Mouse (Mus musculus) CH12.LX (cell line): ENCODE results near the gene Pla2g5. TPM values are rescaled to one million over a fixed set of nuclear protein-coding genes. Genes with fewer than 3 reads are reported as not detected.

ENCODE experiments used
- DNase-seq: peaks from one replicate; pipeline ENCODE4 v3.0.0-alpha.2; 2013; ENCODE audit errors: extremely low read depth
- H3K27ac ChIP-seq: 2 replicates; pipeline ENCODE4 v1.5.1; 2012; ENCODE audit warnings: low read depth, mild to moderate bottlenecking, control low read depth, moderate library complexity; ENCODE audit not compliant: insufficient read depth
- H3K27me3 ChIP-seq: replicated peaks from 2 replicates; pipeline ENCODE3; 2012; ENCODE audit warnings: inconsistent platforms
- H3K36me3 ChIP-seq, 2 experiments: replicated peaks in 1 of 2; 2 replicates each; pipeline versions ENCODE3 to v1.6.1; 2012; ENCODE audit warnings: inconsistent platforms in 1 of 2, low read length in 1 of 2, mild to moderate bottlenecking in 1 of 2, mixed read lengths in 1 of 2, moderate library complexity in 1 of 2; ENCODE audit not compliant: control insufficient read depth in 1 of 2, insufficient read depth in 1 of 2
- H3K4me1 ChIP-seq, 2 experiments: 2 replicates each; pipeline ENCODE4 v1.6.1; 2012; ENCODE audit warnings: inconsistent platforms in 1 of 2, moderate library complexity in 1 of 2; ENCODE audit not compliant: insufficient read depth in 2 of 2, control insufficient read depth in 1 of 2
- H3K4me2 ChIP-seq: 2 replicates; pipeline ENCODE4 v1.6.1; 2012; ENCODE audit warnings: low read depth, mild to moderate bottlenecking, control low read depth; ENCODE audit not compliant: poor library complexity, insufficient read depth, severe bottlenecking
- H3K4me3 ChIP-seq, 3 experiments: fragments of 150-350 bp in 1 of 3; sonication (generic) in 1 of 3; replicated peaks in 1 of 3; 2 replicates each; pipeline versions ENCODE3 to v1.5.1; 2011 to 2012; ENCODE audit warnings: low read depth in 2 of 3, low read length in 2 of 3, mild to moderate bottlenecking in 2 of 3, moderate library complexity in 2 of 3, control low read depth in 1 of 3, improper control_type of control experiment in 1 of 3, inconsistent platforms in 1 of 3, mixed read lengths in 1 of 3; ENCODE audit not compliant: poor library complexity in 1 of 3
- H3K79me2 ChIP-seq: replicated peaks from 2 replicates; pipeline ENCODE4 v1.6.1; 2012; ENCODE audit warnings: mild to moderate bottlenecking, moderate library complexity; ENCODE audit not compliant: control insufficient read depth, poor library complexity, insufficient read depth, severe bottlenecking; ENCODE audit errors: extremely low read depth
- H3K9ac ChIP-seq: 2 replicates; pipeline ENCODE4 v1.6.1; 2012; ENCODE audit warnings: low read depth, mild to moderate bottlenecking, control low read depth, moderate library complexity; ENCODE audit not compliant: insufficient read depth
- H3K9me3 ChIP-seq: replicated peaks from 2 replicates; pipeline ENCODE3; 2012; ENCODE audit warnings: low read length, inconsistent platforms, mixed read lengths
- E2F4 ChIP-seq: IDR thresholded peaks from 2 replicates; pipeline ENCODE4 v1.6.1; 2011; ENCODE audit warnings: low read depth, low read length, improper control_type of control experiment; ENCODE audit not compliant: insufficient replicate concordance
- ELF1 ChIP-seq: IDR thresholded peaks from 2 replicates; pipeline ENCODE4 v1.6.1; 2014; ENCODE audit warnings: low read depth, mild to moderate bottlenecking, inconsistent platforms, low read length, improper control_type of control experiment
- JUN ChIP-seq: IDR thresholded peaks from 2 replicates; pipeline ENCODE4 v1.6.1; 2011; ENCODE audit warnings: low read depth, mild to moderate bottlenecking, low read length, improper control_type of control experiment, moderate library complexity; ENCODE audit not compliant: insufficient read depth
- JUND ChIP-seq: conservative IDR thresholded peaks from 2 replicates; pipeline ENCODE4 v1.6.1; 2011; ENCODE audit warnings: low read depth, low read length, improper control_type of control experiment
- KAT2A ChIP-seq: IDR thresholded peaks from 2 replicates; pipeline ENCODE4 v1.6.1; 2012; ENCODE audit warnings: low read length, improper control_type of control experiment, inconsistent platforms; ENCODE audit not compliant: insufficient replicate concordance
- MAZ ChIP-seq: IDR thresholded peaks from 2 replicates; pipeline ENCODE4 v1.6.1; 2012; ENCODE audit warnings: low read depth, mild to moderate bottlenecking, inconsistent platforms, low read length, improper control_type of control experiment, moderate library complexity
- MXI1 ChIP-seq: IDR thresholded peaks from 2 replicates; pipeline ENCODE4 v1.6.1; 2011; ENCODE audit warnings: mild to moderate bottlenecking, low read depth, low read length, improper control_type of control experiment
- POLR2A ChIP-seq: IDR thresholded peaks from 2 replicates; pipeline ENCODE4 v1.6.1; 2011; ENCODE audit warnings: low read depth, mild to moderate bottlenecking, improper control_type of control experiment, low read length
- RAD21 ChIP-seq: IDR thresholded peaks from 2 replicates; pipeline ENCODE4 v1.6.1; 2011; ENCODE audit warnings: low read depth, mild to moderate bottlenecking, low read length, improper control_type of control experiment, moderate library complexity
- SIN3A ChIP-seq: IDR thresholded peaks from 2 replicates; pipeline ENCODE4 v1.6.1; 2012; ENCODE audit warnings: low read length, improper control_type of control experiment, inconsistent platforms
- TCF12 ChIP-seq: IDR thresholded peaks from 2 replicates; pipeline ENCODE4 v1.6.1; 2014; ENCODE audit warnings: low read depth, mild to moderate bottlenecking, inconsistent platforms, low read length, improper control_type of control experiment
- ZC3H11A ChIP-seq: IDR thresholded peaks from 2 replicates; pipeline ENCODE4 v1.6.1; 2012; ENCODE audit warnings: low read depth, mild to moderate bottlenecking, inconsistent platforms, low read length, improper control_type of control experiment
- ZNF384 ChIP-seq: IDR thresholded peaks from 2 replicates; pipeline ENCODE4 v1.6.1; 2012; ENCODE audit warnings: low read depth, low read length, improper control_type of control experiment, inconsistent platforms
- dilution Hi-C: fragments of 300-500 bp; cut with MboI; formaldehyde crosslinking; loops from 2 replicates; pipeline ENCODE4 v1.14.3; 2020; ENCODE audit warnings: low sequenced_read_pairs; ENCODE audit not compliant: extremely low pct_unique_long_range_greater_than_20kb, extremely low pct_ligation_motif_present
- in situ Hi-C: fragments of 300-500 bp; cut with MboI; formaldehyde crosslinking; loops from 3 replicates; pipeline ENCODE4 v1.14.3; 2019; ENCODE audit warnings: low sequenced_read_pairs, low pct_ligation_motif_present, low pct_unique_long_range_greater_than_20kb, mixed read lengths
- polyA plus RNA-seq: library from polyadenylated mRNA; unstranded; fragments of >175 nt; gene quantifications from 2 replicates; pipeline ENCODE4 v1.2.1, GENCODE M21; 2012; ENCODE audit warnings: low read depth; ENCODE audit not compliant: insufficient read length
- total RNA-seq, 2 experiments: library from RNA; depleted of rRNA; stranded (reverse); fragments of 300-350 nt in 1 of 2; fragments of >200 nt in 1 of 2; gene quantifications; 2 replicates each; pipeline ENCODE4 v1.2.3; 2012 to 2014

The Pla2g5 gene
- total and polyA plus RNA-seq, 3 experiments: 0.53 to 0.68 TPM; not detected in 1

GRCm38 (mm10) chr4:138839806-138840205 lies 23.5 kb downstream of the Pla2g5 start:
- H3K4me3 ChIP-seq: no peak overlapping the region
- no peak overlapping the region for H3K27ac ChIP-seq
- in situ Hi-C loops: no loop called here
- DNase-seq: no peak
- no peaks in the 10 kb centered on the region for H3K79me2 ChIP-seq
- peaks cover 13% of the 10 kb centered on the region for H3K9me3 ChIP-seq
- dilution Hi-C loops: no loop called here
- H3K4me1 ChIP-seq: no peaks in the 10 kb centered on the region
- H3K9ac ChIP-seq: no peak overlapping the region
- peaks cover 37% of the 10 kb centered on the region for H3K27me3 ChIP-seq
- H3K36me3 ChIP-seq: no peaks in the 10 kb centered on the region
- no peak for TF ChIP-seq RAD21
- H3K4me2 ChIP-seq: no peak overlapping the region

GRCm38 (mm10) chr4:138827147-138827546 lies 36.1 kb downstream of the Pla2g5 start:
- in situ Hi-C loops (no loop called here), dilution Hi-C loops (no loop called here)
- DNase-seq: no peak
- Histone ChIP-seq H3K36me3 (no peaks in the 10 kb centered on the region), H3K79me2 (no peaks in the 10 kb centered on the region), H3K9ac (no peak overlapping the region), H3K27me3 (peaks cover 61% of the 10 kb centered on the region), H3K4me1 (no peaks in the 10 kb centered on the region), H3K4me2 (no peak overlapping the region), H3K9me3 (peaks cover 17% of the 10 kb centered on the region), H3K27ac (no peak overlapping the region), H3K4me3 (no peak overlapping the region)
- no peak for TF ChIP-seq ELF1
- TF ChIP-seq POLR2A: no peak
- TF ChIP-seq TCF12: no peak
- no peak for TF ChIP-seq SIN3A
- no peak for TF ChIP-seq MXI1
- no peak for TF ChIP-seq ZC3H11A
- TF ChIP-seq E2F4: no peak
- no peak for TF ChIP-seq ZNF384

- Histone ChIP-seq H3K27me3 (peaks cover 50% of the 10 kb centered on the region), H3K9me3 (peaks cover 20% of the 10 kb centered on the region), H3K36me3 (no peaks in the 10 kb centered on the region), H3K4me1 (no peaks in the 10 kb centered on the region), H3K27ac (no peak overlapping the region), H3K9ac (no peak overlapping the region), H3K4me3 (no peak overlapping the region), H3K4me2 (no peak overlapping the region), H3K79me2 (no peaks in the 10 kb centered on the region)
- dilution Hi-C loops (no loop called here), in situ Hi-C loops (no loop called here)
- no peak for TF ChIP-seq JUN
- no peak for TF ChIP-seq KAT2A
- no peak for TF ChIP-seq MAZ
- no peak for TF ChIP-seq JUND
- DNase-seq: no peak
Measured at GRCm38 (mm10) chr4:138825751-138826567, 37.3 kb downstream of the Pla2g5 start.
